Mouse (Mus musculus): ENCODE measurements around the gene Nt5dc1.

- TF ChIP-seq CTCF (IDR thresholded peaks at IDR 0.05; ENCODE audit: extremely low read depth, insufficient read depth, low read length) (0 out of 2 replicates have a peak, but pooled peaks have one; percentile 6), POLR2A (IDR thresholded peaks at IDR 0.05; ENCODE audit: extremely low read depth, insufficient read depth, low read length) (no peak)
These were observed 13.4 kb upstream of the Nt5dc1 start for GRCm38 (mm10) chr10:34431783-34432182.

Measured in cortical plate, adult 2 months (tissue).